Mouse (Mus musculus) ES-E14 (cell line): ENCODE measurements around the gene 1700011L22Rik.

Experiments used
- ZC3H11A ChIP-seq: IDR thresholded peaks from 2 replicates; pipeline ENCODE4 v1.6.1; 2012; ENCODE audit warnings: low read depth, mild to moderate bottlenecking, inconsistent platforms, low read length, borderline replicate concordance
- ZNF384 ChIP-seq: IDR thresholded peaks from 2 replicates; pipeline ENCODE4 v1.6.1; 2012; ENCODE audit warnings: low read depth, low read length, inconsistent platforms

DNA sequence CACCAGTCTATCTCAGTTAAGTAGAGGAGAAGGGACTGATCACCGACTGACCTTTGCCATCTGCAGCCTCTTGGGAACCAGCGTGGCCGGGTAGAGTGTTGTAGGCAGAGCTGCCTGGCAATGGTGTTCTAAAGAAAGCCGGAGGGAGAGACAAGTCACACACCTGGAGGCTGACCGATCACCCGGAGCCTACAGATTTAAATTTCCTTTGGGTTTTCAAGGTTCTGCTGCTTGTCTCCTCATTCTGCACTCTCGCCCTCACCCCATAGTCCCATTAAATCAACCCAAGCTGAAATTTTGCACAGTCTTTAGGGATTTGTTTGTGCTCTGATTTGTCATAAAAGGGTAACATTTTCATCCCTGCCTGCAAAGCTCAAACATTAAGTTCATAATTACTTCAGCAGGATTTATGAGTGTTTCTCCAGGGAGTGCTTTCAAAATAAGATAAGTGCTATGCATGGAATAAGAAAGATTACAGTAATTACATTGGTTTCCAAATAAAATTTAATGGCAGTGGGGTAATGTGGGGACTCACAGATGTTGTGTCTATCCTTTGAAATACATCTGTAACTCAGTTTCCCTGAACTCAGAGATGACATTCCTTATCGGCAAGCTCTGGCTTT is 19.0 kb downstream of the 1700011L22Rik start:
- no peak for TF ChIP-seq ZC3H11A
- no peak for TF ChIP-seq ZNF384
